20 mouse cellular contexts compared by ENCODE assay signal in the genomic region with DNA sequence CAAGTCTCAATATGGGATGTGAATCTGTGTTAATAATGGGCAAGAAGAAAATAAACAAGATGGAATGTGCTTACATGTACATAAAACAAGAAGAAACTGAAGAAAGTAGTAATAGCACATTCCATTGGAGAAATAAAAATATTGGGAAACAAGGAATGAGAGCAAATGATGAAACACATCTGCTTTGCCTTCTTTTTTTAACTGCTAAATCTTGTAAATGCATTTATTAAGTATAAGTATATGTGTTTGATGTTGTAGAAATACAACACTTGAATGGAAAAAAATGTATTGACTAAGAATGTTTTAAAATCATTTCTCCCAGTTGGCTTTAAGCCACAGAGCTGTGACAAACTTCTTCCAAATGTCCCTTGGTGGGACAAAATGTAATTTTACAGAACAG.
"Had no signal": no experiment of that assay in that cellular context is flagged by ENCODE, and none has a peak within 500 bp of the region (broad histone marks: within the 10 kb centered on the region; RNA-seq: fewer than 3 reads in every experiment).

No protein-coding gene starts in this region.

- H3K27me3 ChIP-seq: intestine, embryonic 15.5 days; kidney, embryonic 15.5 days; liver, embryonic 13.5 days; megakaryocyte, embryonic 14.5 days; neural tube, embryonic 12.5 days; neural tube, embryonic 15.5 days had no signal

- H3K4me1 ChIP-seq: intestine, embryonic 15.5 days; kidney, embryonic 15.5 days; liver, embryonic 13.5 days; megakaryocyte, embryonic 14.5 days; midbrain, embryonic 10.5 days; neural tube, embryonic 12.5 days had no signal

- DNase-seq: kidney, adult 18-20 months; kidney, postnatal 14 days; layer of hippocampus, postnatal 36 days; liver, embryonic 13.5 days; lung, postnatal 14 days; midbrain, embryonic 14.5 days; right cerebral cortex, adult 18-20 months; right cerebral cortex, postnatal 14 days; right cerebral cortex, postnatal 4 days; thymus, adult 2 months; thymus, postnatal 14 days; thymus, postnatal 4 days had no signal

- H3K27ac ChIP-seq: intestine, embryonic 15.5 days; left cerebral cortex, adult 2 months; liver, embryonic 13.5 days; midbrain, embryonic 10.5 days; neural tube, embryonic 12.5 days; neural tube, embryonic 15.5 days; stomach, postnatal 0 days had no signal

- ATAC-seq: intestine, embryonic 15.5 days had no signal

- H3K4me2 ChIP-seq: intestine, embryonic 15.5 days; kidney, embryonic 15.5 days; liver, embryonic 13.5 days; neural tube, embryonic 12.5 days; neural tube, embryonic 15.5 days had no signal

- H3K9me3 ChIP-seq: intestine, embryonic 15.5 days; kidney, embryonic 15.5 days; liver, embryonic 13.5 days; midbrain, embryonic 10.5 days; neural tube, embryonic 12.5 days; neural tube, embryonic 15.5 days had no signal

- H3K4me3 ChIP-seq: intestine, embryonic 15.5 days; kidney, embryonic 15.5 days; left cerebral cortex, adult 2 months; liver, embryonic 13.5 days; megakaryocyte, embryonic 14.5 days; midbrain, embryonic 10.5 days; neural tube, embryonic 12.5 days; neural tube, embryonic 15.5 days had no signal

- H3K9ac ChIP-seq: intestine, embryonic 15.5 days; kidney, embryonic 15.5 days; liver, embryonic 13.5 days; neural tube, embryonic 12.5 days; neural tube, embryonic 15.5 days had no signal

- H3K36me3 ChIP-seq: intestine, embryonic 15.5 days; kidney, embryonic 15.5 days; liver, embryonic 13.5 days; midbrain, embryonic 10.5 days; neural tube, embryonic 12.5 days; neural tube, embryonic 15.5 days had no signal
